Mouse (Mus musculus): Measurements from ENCODE around the gene Gosr2. TPM values are rescaled to one million over a fixed set of nuclear protein-coding genes. Genes with fewer than 3 reads are reported as not detected.

The Gosr2 gene
- polyA plus RNA-seq, 1 experiment: 7.6 TPM

GRCm38 (mm10) chr11:103662546-103662945 is 35.2 kb downstream of the Gosr2 start:
- TF ChIP-seq GATA1 (IDR thresholded peaks at IDR 0.05; ENCODE audit: low read length): no peak

GRCm38 (mm10) chr11:103661863-103662262 is 35.8 kb downstream of the Gosr2 start:
- TF ChIP-seq GATA1 (IDR thresholded peaks at IDR 0.05; ENCODE audit: low read length): no peak

- TF ChIP-seq GATA1 (IDR thresholded peaks at IDR 0.05; ENCODE audit: low read length): no peak
Measured at GRCm38 (mm10) chr11:103658189-103658588, 39.5 kb downstream of the Gosr2 start.

GRCm38 (mm10) chr11:103656520-103656919 is 41.2 kb downstream of the Gosr2 start:
- no peak for TF ChIP-seq GATA1 (IDR thresholded peaks at IDR 0.05; ENCODE audit: low read length)

GRCm38 (mm10) chr11:103653359-103653965 is 44.2 kb downstream of the Gosr2 start:
- TF ChIP-seq GATA1 (IDR thresholded peaks at IDR 0.05; ENCODE audit: low read length): no peak

DNA sequence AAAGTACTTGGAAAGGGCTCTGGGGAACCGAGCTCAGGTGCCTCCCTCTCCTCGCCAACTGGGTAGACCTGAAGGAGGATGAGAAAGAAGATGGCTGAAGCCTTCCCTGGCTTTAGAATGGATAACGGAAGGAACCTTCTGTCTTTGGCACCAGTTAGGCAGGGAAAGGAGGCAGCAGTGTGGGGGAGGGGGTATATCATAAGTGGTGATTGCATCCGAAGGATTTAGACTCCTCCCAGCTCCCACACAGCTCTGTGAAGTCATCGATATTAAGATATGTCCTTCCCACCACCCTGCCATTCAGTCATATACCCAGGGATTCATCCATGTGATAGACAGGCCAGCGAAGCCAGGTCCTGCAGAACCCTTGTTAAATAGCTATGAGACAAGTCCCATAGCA is 46.3 kb downstream of the Gosr2 start:
- no peak for TF ChIP-seq GATA1 (IDR thresholded peaks at IDR 0.05; ENCODE audit: low read length)

GRCm38 (mm10) chr11:103649983-103650493 is 47.7 kb downstream of the Gosr2 start:
- TF ChIP-seq GATA1 (IDR thresholded peaks at IDR 0.05; ENCODE audit: low read length): no peak

DNA sequence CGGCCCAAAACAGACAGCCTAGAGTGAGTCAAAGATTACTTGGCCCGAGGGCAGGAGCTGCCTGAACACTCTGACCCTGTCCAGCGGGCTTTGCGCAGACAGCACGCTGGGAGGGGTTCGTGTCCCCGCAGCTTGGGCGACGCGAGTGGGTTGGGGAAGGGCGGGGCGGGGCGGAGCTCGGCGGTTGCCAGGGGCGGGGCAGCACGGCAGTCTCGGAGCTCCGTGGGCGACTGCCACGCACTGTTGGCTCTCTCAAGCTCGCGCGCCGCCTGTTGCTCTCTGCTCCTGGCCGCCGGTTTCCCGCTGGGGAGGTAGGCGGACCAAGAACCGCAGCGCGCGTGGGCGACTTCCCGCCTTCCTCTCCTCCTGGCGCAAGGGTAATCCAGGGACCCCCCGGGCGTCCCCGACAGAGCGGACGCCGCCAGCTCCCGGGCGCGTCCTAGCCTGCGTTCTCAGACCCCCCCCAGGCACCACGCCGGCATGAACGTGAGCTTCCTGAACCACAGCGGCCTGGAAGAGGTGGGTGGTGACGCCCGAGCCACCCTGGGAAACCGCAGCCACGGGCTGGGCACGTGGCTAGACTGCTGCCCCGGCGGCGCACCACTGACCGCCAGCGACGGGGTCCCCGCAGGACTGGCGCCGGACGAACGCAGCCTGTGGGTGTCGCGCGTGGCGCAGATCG is 48.3 kb downstream of the Gosr2 start, which contains the start of gene Rprml:
TSS of gene Rprml (plus strand) at position 270 of the 682 bp plus-strand sequence.
- TF ChIP-seq GATA1 (IDR thresholded peaks at IDR 0.05; ENCODE audit: low read length): no peak

GRCm38 (mm10) chr11:103648656-103649055 is 49.0 kb downstream of the Gosr2 start:
- no peak for TF ChIP-seq GATA1 (IDR thresholded peaks at IDR 0.05; ENCODE audit: low read length)

- TF ChIP-seq GATA1 (IDR thresholded peaks at IDR 0.05; ENCODE audit: low read length): no peak
Measured at GRCm38 (mm10) chr11:103647921-103648620, 49.6 kb downstream of the Gosr2 start.

DNA sequence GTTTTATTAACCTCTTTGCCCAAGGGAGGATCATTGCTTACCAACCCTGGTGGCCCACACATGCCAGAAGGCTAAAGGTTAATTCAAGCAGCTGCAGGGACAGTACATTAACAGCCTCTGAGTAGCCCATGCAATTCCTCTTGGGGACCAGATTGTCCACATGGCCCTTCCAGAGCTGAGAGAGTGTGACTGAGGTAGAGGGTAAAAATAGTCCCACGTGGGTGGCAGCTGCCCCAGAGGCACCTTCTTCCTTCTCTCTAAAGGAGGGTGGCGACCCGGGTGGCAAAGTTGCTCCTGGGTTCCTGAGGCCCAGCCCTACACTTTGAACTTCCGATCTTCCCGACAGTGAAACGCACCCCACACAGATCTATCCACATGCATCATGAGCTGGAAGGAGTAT is 51.4 kb downstream of the Gosr2 start:
- TF ChIP-seq GATA1 (IDR thresholded peaks at IDR 0.05; ENCODE audit: low read length): no peak

- no peak for TF ChIP-seq GATA1 (IDR thresholded peaks at IDR 0.05; ENCODE audit: low read length)
Measured at GRCm38 (mm10) chr11:103645731-103646130, 52.0 kb downstream of the Gosr2 start.

- no peak for TF ChIP-seq GATA1 (IDR thresholded peaks at IDR 0.05; ENCODE audit: low read length)
Measured at GRCm38 (mm10) chr11:103643211-103643610, 54.5 kb downstream of the Gosr2 start.

GRCm38 (mm10) chr11:103639407-103639946 is 58.2 kb downstream of the Gosr2 start:
- TF ChIP-seq GATA1 (IDR thresholded peaks at IDR 0.05; ENCODE audit: low read length): no peak

GRCm38 (mm10) chr11:103638790-103639189 is 58.9 kb downstream of the Gosr2 start, which contains the start of gene Lyzl6:
Lyzl6 (minus strand) TSS chr11:103638890.
- no peak for TF ChIP-seq GATA1 (IDR thresholded peaks at IDR 0.05; ENCODE audit: low read length)

- TF ChIP-seq GATA1 (IDR thresholded peaks at IDR 0.05; ENCODE audit: low read length): no peak
Measured at GRCm38 (mm10) chr11:103636261-103636660, 61.4 kb downstream of the Gosr2 start.

Data from G1E-ER4 (cell line).